Mouse (Mus musculus) adrenal gland, adult 10 weeks (tissue): ENCODE results near the gene Il33. TPM values are rescaled to one million over a fixed set of nuclear protein-coding genes. Genes with fewer than 3 reads are reported as not detected.

Source experiments
- polyA plus RNA-seq: library from polyadenylated mRNA; stranded (reverse); fragments of 350-450 nt; fragmentation: Illumina TruSeq; extraction: RNeasy Lipid Tissue Mini Kit (QIAGEN cat#74804); gene quantifications from one replicate; pipeline ENCODE4 v1.2.3, GENCODE M21; 2014; ENCODE audit warnings: low read depth, low replicate concordance

Gene Il33
- 34.1 TPM for polyA plus RNA-seq

DNA sequence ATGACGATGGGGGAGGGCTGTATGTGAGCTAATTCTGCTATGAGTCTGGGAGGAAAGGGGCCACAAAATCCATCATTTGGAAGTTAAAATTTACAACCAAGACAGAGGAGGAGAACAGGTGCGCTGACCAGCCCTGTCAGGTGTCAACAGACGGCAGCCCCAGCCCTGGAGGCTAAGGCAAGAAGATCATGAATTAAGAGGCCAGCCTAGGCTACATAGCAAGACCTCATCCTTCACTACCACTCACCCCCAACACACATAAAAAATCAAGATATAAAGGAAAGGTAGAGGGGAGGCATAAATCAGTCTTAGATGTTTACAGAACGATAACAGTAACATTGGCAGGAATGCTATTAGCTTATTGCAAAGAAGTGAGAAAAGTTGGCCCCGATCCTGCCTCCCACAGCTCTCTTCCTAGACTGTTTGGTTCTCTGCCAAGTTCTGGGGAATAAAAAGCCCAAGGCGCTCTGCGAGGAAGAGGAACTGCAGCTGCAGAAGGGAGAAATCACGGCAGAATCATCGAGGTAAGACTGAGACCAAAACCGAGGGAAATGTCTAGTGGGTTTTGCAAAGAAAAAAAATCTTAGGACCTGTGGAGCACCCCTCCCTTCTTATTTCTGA is at the start of gene Il33:
Il33 (plus strand) TSS at position 477 of the 621 bp plus-strand sequence.

GRCm38 (mm10) chr19:30003621-30004020 is 78.7 kb downstream of the Il33 start, which contains the start of gene Trpd52l3:
Trpd52l3 (plus strand) TSS chr19:30003790.

Other genes starting within 250 kb of the Il33 start
- not detected for gene Mlana, start 227.3 kb upstream of the Il33 start, polyA plus RNA-seq
- 42.7 TPM for gene 9930021J03Rik, start 119.1 kb upstream of the Il33 start, polyA plus RNA-seq
- 44.3 TPM for gene Ranbp6, start 112.1 kb upstream of the Il33 start, polyA plus RNA-seq
- gene Trpd52l3, start 78.7 kb downstream of the Il33 start, polyA plus RNA-seq = not detected
- 75.6 TPM for gene Uhrf2, start 105.4 kb downstream of the Il33 start, polyA plus RNA-seq